Mouse (Mus musculus): ENCODE results near the gene Pcsk7. TPM values are rescaled to one million over a fixed set of nuclear protein-coding genes. Genes with fewer than 3 reads are reported as not detected.
A peak's percentile ranks its signal among the peaks of the same experiment; 100 is the strongest.

Pcsk7 gene
- polyA plus RNA-seq, 1 experiment, result 85.1 TPM

GRCm38 (mm10) chr9:45936883-45937282, 30.6 kb downstream of the Pcsk7 start:
- peak; percentile 62 for DNase-seq
- no peak for TF ChIP-seq CTCF (IDR thresholded peaks at IDR 0.05; ENCODE audit: borderline replicate concordance, control insufficient read depth, extremely low read depth, insufficient read depth, low read length, poor library complexity)
- no peak for TF ChIP-seq POLR2A (IDR thresholded peaks at IDR 0.05; ENCODE audit: control insufficient read depth, extremely low read depth, insufficient read depth, low read length, poor library complexity)
- no peaks in the 10 kb centered on the region for H3K27me3 ChIP-seq (ENCODE audit: control insufficient read depth, insufficient read depth, low read length)
- WGBS, result 48% methylated on average over 3 of the region's 3 CpGs
- no peak overlapping the region for H3K27ac ChIP-seq (ENCODE audit: control insufficient read depth, insufficient read depth, low read length)
- no peak overlapping the region for H3K4me3 ChIP-seq (ENCODE audit: control insufficient read depth, insufficient read depth, low read length)
- H3K4me1 ChIP-seq (replicated peaks; ENCODE audit: control insufficient read depth, insufficient read depth, low read length), result peaks cover 16% of the 10 kb centered on the region
- H3K36me3 ChIP-seq (ENCODE audit: control insufficient read depth, insufficient read depth, low read length), result peaks cover 16% of the 10 kb centered on the region

DNA sequence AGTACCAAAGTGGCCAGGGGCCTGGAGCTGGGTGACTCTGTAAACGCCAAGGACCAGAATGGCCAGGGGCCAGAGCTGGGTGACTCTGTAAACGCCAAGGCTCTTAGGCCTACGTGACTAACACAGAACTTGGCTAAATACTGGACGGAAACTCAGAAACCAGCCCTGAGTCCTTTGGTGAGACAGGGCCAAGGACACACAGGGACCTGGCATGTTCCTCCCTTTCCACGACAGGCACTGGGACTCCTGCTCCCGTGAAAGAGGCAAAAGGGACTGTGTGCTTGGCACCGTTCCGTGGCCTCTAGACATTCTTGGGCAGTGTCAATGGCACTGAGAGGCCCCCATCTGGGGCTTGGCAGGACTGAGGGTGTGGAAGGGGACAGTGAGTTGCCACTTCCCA, 31.8 kb downstream of the Pcsk7 start:
- H3K4me1 ChIP-seq (replicated peaks; ENCODE audit: control insufficient read depth, insufficient read depth, low read length), result peaks cover 9% of the 10 kb centered on the region
- no peak for DNase-seq
- 94% methylated on average over 8 of the region's 8 CpGs for WGBS
- H3K4me3 ChIP-seq (ENCODE audit: control insufficient read depth, insufficient read depth, low read length), result no peak overlapping the region
- peaks cover 28% of the 10 kb centered on the region for H3K36me3 ChIP-seq (ENCODE audit: control insufficient read depth, insufficient read depth, low read length)
- TF ChIP-seq POLR2A (IDR thresholded peaks at IDR 0.05; ENCODE audit: control insufficient read depth, extremely low read depth, insufficient read depth, low read length, poor library complexity), result no peak
- no peak for TF ChIP-seq CTCF (IDR thresholded peaks at IDR 0.05; ENCODE audit: borderline replicate concordance, control insufficient read depth, extremely low read depth, insufficient read depth, low read length, poor library complexity)
- H3K27me3 ChIP-seq (ENCODE audit: control insufficient read depth, insufficient read depth, low read length), result no peaks in the 10 kb centered on the region
- H3K27ac ChIP-seq (ENCODE audit: control insufficient read depth, insufficient read depth, low read length), result no peak overlapping the region

- no peak overlapping the region for H3K27ac ChIP-seq (ENCODE audit: control insufficient read depth, insufficient read depth, low read length)
- no peak overlapping the region for H3K4me3 ChIP-seq (ENCODE audit: control insufficient read depth, insufficient read depth, low read length)
- H3K36me3 ChIP-seq (ENCODE audit: control insufficient read depth, insufficient read depth, low read length), result peaks cover 33% of the 10 kb centered on the region
- peaks cover 11% of the 10 kb centered on the region for H3K4me1 ChIP-seq (replicated peaks; ENCODE audit: control insufficient read depth, insufficient read depth, low read length)
- TF ChIP-seq POLR2A (IDR thresholded peaks at IDR 0.05; ENCODE audit: control insufficient read depth, extremely low read depth, insufficient read depth, low read length, poor library complexity) (no peak), CTCF (IDR thresholded peaks at IDR 0.05; ENCODE audit: borderline replicate concordance, control insufficient read depth, extremely low read depth, insufficient read depth, low read length, poor library complexity) (no peak)
- no peaks in the 10 kb centered on the region for H3K27me3 ChIP-seq (ENCODE audit: control insufficient read depth, insufficient read depth, low read length)
- DNase-seq, result no peak
- 79% methylated on average over 15 of the region's 15 CpGs for WGBS
Measured at GRCm38 (mm10) chr9:45938952-45939637, 32.8 kb downstream of the Pcsk7 start.

DNA sequence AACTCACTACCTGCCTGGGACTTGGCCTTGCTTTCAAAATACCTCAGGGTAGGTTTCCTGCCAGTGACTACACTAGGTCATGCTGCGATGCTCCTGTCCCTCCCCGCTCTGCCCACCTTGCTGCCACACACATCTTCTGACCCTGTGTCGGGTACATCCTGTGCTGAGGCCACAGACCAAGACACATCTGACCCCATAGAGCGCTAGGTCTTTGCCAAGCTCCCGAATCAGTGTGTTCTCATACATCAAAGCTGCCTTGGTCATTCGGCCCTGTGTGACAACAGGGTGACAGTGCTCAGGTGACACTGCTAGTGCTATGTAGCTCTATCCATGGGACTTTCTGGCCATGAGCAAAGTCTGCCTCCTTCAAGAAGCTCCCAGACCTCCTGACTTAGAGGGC, 33.5 kb downstream of the Pcsk7 start:
- DNase-seq, result no peak
- H3K27me3 ChIP-seq (ENCODE audit: control insufficient read depth, insufficient read depth, low read length), result no peaks in the 10 kb centered on the region
- peaks cover 15% of the 10 kb centered on the region for H3K4me1 ChIP-seq (replicated peaks; ENCODE audit: control insufficient read depth, insufficient read depth, low read length)
- peaks cover 33% of the 10 kb centered on the region for H3K36me3 ChIP-seq (ENCODE audit: control insufficient read depth, insufficient read depth, low read length)
- 93% methylated on average over 6 of the region's 6 CpGs for whole genome bisulfite sequencing
- no peak for TF ChIP-seq CTCF (IDR thresholded peaks at IDR 0.05; ENCODE audit: borderline replicate concordance, control insufficient read depth, extremely low read depth, insufficient read depth, low read length, poor library complexity)
- no peak overlapping the region for H3K27ac ChIP-seq (ENCODE audit: control insufficient read depth, insufficient read depth, low read length)
- no peak overlapping the region for H3K4me3 ChIP-seq (ENCODE audit: control insufficient read depth, insufficient read depth, low read length)

GRCm38 (mm10) chr9:45941329-45941888, 35.1 kb downstream of the Pcsk7 start:
- DNase-seq, result no peak
- Histone ChIP-seq H3K4me3 (ENCODE audit: control insufficient read depth, insufficient read depth, low read length) (no peak overlapping the region), H3K27me3 (ENCODE audit: control insufficient read depth, insufficient read depth, low read length) (no peaks in the 10 kb centered on the region), H3K4me1 (replicated peaks; ENCODE audit: control insufficient read depth, insufficient read depth, low read length) (peaks cover 30% of the 10 kb centered on the region), H3K36me3 (ENCODE audit: control insufficient read depth, insufficient read depth, low read length) (peaks cover 33% of the 10 kb centered on the region), H3K27ac (ENCODE audit: control insufficient read depth, insufficient read depth, low read length) (no peak overlapping the region)
- WGBS, result 97% methylated on average over 18 of the region's 18 CpGs
- TF ChIP-seq CTCF (IDR thresholded peaks at IDR 0.05; ENCODE audit: borderline replicate concordance, control insufficient read depth, extremely low read depth, insufficient read depth, low read length, poor library complexity), result no peak
- no peak for TF ChIP-seq POLR2A (IDR thresholded peaks at IDR 0.05; ENCODE audit: control insufficient read depth, extremely low read depth, insufficient read depth, low read length, poor library complexity)

GRCm38 (mm10) chr9:45942464-45942863, 36.2 kb downstream of the Pcsk7 start:
- Histone ChIP-seq H3K4me3 (ENCODE audit: control insufficient read depth, insufficient read depth, low read length) (no peak overlapping the region), H3K27ac (ENCODE audit: control insufficient read depth, insufficient read depth, low read length) (no peak overlapping the region), H3K27me3 (ENCODE audit: control insufficient read depth, insufficient read depth, low read length) (no peaks in the 10 kb centered on the region), H3K36me3 (ENCODE audit: control insufficient read depth, insufficient read depth, low read length) (peaks cover 33% of the 10 kb centered on the region), H3K4me1 (replicated peaks; ENCODE audit: control insufficient read depth, insufficient read depth, low read length) (peaks cover 38% of the 10 kb centered on the region)
- DNase-seq, result no peak
- TF ChIP-seq CTCF (IDR thresholded peaks at IDR 0.05; ENCODE audit: borderline replicate concordance, control insufficient read depth, extremely low read depth, insufficient read depth, low read length, poor library complexity) (no peak), POLR2A (IDR thresholded peaks at IDR 0.05; ENCODE audit: control insufficient read depth, extremely low read depth, insufficient read depth, low read length, poor library complexity) (no peak)
- WGBS, result 96% methylated on average over 16 of the region's 16 CpGs

Measured in thymus, adult 2 months (tissue).